Mouse (Mus musculus) adrenal gland, postnatal 36 days (tissue): ENCODE measurements around the gene Ssh1. TPM values are rescaled to one million over a fixed set of nuclear protein-coding genes. Genes with fewer than 3 reads are reported as not detected.

ENCODE experiments used
- DNase-seq, 2 experiments: peaks; one replicate each; pipeline ENCODE4 v3.0.0; 2021; ENCODE audit warnings: mixed read lengths in 1 of 2
- total RNA-seq, 2 experiments: library from RNA; stranded (reverse); gene quantifications; 2 replicates each; pipeline ENCODE4 v1.2.3; 2021

Ssh1 gene
- total RNA-seq, 2 experiments from 2014 or later: 16.5 to 18.8 TPM

DNA sequence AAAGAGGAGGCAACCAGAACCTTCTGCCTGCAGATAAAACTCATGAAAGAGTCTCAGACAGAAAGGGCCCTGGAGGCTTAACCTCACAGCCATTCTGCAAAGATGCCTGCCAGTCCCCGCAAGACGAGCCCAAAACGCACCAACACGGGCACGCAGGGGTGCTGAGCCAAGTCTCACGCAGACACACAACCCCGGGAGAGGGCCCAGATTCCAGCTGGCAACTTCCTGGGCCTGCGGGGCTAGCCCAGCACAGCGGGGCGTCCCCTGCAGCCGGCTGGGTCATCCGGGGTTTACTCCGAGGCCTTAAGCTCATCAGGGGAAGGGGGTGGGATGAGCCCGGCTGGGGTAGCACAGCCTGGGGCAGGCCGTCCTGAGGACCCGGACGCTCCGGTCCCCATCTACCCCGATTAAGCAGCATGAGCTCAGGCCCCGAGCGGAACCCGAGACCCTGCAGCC, 635 bp downstream of the Ssh1 start:
- DNase-seq: peak; percentile 39 to 62

DNA sequence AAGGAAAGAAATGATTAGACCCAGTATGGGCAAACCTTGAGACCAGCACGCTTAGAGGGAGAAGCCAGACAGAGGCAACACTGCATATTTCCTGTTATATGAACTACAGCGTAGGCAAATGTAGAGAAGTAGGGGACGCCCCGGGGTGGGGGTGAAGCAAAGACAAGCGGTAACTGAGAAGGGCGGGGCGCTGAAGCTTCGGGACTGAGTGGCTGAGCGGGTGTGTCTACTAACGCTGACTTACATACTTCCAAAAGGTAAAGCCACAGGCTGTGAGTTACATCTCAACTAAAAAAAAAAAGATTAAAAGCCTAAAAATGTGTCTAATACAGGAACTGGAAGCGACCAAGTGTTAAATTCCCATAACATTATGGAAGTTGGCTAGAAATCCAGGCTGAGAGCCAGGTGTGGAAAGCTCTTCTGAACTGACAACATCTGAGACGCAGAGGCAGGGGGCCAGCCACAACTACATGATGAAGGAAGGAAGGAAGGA, 1.3 kb downstream of the Ssh1 start:
- DNase-seq: peak in 1 of 2 experiments; percentile 53

DNA sequence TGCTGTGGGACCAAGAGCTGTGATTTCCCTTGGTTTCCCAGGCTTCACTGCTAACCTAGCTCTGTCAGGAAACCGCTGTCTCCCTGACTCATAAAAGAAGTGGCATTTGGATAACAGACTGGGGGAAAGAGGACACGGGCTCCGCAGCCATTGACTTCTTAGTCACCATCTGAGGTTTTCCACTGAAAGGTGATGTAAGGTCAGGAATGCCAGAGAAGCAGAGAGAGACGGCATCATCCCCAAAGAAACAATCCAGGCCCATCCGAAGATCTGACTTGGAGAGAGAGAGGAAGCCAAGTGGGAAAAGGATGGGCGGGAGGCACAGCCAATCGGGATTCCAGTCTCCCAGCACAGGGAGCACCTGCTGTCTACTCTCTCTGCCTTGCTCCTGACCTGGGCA, 2.6 kb downstream of the Ssh1 start:
- DNase-seq: peak; percentile 37 to 46

DNA sequence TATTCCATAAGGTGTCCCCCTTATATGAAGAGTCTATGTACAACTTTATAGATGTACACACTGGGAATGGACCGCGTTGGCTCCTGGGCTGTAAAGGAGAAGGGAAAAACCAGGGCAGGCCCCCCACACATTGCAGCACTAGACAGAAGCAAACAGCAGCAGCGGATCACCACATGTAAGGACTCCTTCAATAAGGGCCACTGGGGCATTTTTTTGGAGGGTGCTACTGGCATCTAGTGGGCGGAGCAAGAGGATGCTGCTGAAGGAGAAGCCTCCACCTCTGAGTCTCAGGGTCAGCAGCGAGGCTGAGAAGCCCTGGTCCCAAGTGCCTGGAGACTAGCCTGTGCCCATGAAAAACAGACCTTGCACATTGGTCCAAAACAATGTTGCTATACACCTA, 3.1 kb downstream of the Ssh1 start:
- DNase-seq: no peak

DNA sequence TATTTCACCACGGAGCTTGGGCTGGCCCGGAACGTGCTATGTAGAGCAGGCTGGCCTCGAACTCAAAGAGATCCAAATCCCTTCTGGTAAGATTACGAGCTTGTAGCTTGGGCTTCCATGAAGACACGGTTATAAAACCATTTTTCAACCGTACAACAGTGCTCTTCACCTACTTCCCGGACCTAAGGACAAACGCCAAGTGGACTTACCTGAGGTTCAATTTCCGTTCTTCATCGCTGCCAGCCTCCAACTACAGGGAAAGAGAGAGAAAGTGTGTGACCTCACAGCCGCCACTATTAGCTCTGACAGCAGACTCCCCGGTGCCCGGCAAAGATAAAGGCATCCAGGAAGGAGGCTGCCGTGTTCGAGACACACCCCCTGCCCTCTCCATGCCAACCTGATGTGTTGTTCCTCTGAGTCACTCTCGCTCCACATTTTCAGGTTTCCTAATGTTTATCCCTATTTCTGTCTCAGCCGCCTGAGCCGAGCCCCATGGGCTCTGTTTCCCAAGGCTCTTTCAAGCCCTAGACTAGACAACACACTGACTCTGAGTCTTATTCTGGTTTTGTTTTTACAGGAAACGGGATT, 4.2 kb downstream of the Ssh1 start:
- DNase-seq: peak; percentile 49 to 60

DNA sequence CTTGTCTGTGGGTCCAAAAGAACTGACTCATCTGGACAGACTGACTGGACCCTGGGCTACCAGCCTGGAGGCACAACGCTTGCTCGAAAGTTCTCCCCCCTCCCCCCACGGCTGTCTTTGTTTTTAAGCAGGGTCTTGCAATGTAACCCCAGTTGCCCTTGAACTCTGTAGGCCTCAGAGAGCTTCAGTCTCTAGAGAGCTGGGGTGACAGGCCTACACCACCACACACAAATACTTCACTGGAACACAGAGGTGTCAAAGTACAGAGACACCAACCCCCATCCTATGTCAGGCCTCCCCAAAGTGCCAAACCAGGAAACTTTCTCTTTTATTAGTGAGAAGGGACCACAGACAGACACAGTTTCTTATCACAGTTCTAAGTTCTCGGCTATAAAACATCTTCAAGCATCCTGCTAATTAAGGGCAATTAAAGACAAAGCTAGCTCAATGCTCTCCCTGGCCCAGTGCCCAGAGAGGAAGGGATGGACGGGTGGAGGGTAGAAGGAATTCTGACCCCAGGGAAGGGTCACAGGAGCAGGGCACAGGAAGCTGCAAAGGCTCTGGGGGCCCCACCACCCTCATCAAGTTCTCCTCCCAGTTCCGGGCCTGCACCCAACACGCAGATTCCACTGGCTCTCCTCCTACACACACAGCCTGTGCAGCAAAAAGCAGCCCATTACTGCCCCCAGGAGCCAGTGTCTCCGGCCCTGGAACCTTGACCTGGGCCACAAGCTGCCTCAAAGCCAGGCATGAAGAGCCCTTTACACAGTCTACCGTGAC, 7.3 kb downstream of the Ssh1 start:
- DNase-seq: peak; percentile 30 to 61

DNA sequence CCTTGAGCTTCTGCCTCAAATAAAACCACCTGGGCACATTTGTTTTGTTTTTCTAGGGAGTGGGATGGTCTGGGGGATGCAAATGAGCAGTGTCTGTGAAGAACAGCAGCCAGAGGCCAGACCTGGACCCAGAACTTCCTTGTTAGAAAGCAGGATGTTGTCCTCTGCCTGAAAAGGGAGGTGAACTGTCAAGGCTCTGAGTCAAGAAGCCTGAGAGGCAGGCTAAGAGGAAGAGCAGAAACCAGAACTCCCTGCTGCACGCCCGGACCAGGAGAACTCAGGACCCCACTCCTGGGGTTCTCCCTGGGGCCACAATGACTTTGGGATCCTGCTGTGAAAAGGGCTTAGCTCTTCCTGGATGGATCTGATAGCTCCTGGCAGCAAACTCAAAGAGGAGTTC, 8.0 kb downstream of the Ssh1 start:
- no peak for DNase-seq

DNA sequence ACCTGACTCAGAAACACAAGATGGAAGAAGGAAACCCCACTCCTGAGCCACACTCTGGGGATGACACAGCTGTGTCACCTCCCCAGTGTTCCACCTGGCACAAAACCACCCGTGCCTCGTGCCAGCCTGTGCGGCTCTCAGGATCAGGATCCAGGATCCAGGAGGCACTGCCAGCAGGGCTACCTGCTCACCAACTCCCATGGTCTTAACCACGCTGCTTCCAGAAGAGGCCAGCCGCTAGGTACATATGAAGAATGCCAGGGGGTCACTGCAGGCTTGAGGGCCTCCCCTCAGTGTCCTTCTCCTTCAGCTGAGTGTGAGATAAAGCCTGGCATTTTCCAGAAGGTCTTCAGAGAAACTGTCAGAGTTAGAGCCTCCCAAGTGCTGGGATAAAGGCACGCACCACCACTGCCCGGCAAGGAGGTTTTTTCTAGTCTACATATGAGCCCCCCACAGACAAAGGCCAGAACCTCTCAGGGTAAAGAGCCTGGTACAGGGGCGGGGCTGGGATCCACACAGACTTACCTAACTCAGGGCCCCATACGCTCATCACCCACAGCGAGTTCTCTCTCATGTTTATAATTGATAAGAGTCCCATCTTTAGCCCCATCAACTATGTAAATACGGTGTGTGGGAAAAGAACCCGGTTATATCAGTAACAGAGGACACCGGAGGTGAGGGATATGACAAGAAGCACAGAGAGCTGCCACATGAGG, 9.5 kb downstream of the Ssh1 start:
- DNase-seq: no peak

DNA sequence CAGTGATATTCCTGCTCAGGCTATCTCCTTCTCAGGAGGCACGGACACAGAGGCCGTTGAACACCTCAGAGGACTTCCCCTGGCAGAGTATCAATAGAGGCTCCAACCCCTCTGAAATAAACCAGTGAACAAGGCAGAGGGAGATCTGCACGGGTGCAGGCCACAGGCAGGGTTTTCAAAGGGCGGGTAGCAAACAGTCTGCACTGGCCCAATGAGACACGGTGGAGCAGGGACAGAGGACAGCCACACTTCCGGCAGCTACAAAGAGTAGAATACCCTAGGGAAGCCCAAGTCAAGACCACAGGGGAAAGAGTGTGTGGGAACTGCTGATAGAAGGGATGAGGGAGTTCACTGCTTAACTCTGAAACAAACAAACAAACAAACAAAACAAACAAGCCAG, 10.2 kb downstream of the Ssh1 start:
- DNase-seq: no peak

DNA sequence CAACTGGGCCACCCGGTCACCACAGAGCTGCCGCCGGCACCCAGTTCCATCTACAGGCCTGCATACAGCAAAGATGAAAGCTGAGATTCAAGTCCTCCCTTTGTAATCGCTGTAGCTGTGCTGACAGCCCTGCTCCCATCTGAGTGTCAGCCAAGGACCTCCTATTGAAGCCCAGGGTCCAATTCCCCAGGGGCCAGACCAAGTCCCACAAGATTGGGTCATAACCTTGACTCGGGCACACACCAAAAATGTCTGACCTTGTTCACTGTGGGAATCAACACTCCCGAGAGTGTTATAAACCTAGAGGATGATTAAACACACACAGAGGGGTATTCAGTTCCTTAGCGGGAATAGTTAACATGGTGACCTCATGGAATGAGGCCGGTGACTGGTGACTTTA, 11.9 kb downstream of the Ssh1 start:
- no peak for DNase-seq

DNA sequence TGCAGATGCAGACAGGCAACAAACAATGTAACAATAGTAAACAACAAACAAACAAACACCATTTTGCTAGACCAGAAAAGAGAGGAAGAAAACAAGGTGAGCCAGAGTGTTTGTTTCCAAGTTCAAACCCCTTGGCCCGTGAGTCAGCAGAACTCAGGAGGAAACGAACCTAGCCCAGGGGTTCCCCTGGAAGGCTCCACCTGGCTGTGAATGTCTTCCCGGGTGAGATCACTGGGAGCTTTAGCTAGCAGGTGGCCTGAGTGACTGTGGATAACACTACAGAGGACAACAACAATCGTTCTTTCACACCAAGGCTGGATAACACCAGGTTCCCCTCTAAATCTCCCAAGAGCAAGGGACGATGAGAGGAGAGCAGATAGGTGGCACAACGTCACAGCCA, 12.5 kb downstream of the Ssh1 start:
- no peak for DNase-seq

DNA sequence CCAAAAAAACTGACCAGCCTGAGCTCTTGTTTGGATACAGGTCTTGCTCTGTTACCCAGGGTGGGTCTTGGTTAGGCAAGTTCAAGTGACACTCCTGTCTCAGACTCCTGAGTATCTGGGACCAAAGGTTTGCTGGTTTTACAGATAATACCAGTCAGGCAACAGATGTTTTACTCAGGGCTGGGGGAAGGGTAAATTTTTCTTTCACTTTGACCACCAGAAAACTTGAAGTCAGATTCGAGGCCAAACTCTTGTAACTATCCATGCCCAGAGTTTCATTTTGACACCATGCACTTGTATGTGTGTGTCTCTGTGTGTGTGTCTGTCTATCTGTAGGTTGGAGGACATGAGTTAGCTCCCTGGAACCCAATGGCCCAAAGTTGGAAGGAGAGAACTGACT, 13.2 kb downstream of the Ssh1 start:
- no peak for DNase-seq

DNA sequence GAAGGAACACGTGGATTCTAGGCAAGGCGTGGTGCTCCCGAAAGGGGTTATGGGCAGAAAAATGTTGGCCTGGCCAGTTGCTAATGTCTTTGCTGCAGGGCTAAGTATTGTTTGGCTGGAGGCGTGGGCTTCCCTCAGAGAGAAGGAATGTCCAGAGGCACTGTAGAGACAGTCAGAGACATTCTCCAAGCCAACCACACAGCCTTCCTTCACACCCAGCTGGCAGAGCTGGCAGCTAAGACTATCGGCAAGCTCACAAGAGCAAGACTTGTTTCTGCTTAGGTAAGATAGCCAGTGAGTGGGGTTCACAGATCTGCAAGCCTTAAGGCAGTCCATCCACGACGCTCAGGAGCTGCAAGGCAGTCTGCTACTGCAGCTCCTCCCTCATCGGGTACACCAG, 16.4 kb downstream of the Ssh1 start:
- no peak for DNase-seq

DNA sequence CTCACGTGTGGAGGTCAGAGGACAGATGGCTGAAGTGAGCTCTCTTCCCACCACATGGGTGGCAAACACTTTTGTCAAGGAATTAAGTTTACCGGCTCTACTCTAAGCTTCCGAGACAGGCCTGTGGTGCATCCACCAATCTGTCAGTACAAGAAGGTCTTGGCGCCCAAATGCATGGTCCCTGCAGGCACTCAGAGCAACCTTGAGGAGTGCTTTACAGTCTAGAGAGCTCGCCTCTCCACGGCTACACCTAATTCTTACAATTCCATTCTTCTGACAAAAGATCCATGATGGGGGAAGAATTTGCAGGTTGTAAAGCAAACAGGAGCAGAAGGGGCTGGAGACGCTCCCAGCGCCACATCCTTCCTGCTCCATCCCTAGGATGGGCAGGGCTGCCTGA, 17.1 kb downstream of the Ssh1 start:
- no peak for DNase-seq

DNA sequence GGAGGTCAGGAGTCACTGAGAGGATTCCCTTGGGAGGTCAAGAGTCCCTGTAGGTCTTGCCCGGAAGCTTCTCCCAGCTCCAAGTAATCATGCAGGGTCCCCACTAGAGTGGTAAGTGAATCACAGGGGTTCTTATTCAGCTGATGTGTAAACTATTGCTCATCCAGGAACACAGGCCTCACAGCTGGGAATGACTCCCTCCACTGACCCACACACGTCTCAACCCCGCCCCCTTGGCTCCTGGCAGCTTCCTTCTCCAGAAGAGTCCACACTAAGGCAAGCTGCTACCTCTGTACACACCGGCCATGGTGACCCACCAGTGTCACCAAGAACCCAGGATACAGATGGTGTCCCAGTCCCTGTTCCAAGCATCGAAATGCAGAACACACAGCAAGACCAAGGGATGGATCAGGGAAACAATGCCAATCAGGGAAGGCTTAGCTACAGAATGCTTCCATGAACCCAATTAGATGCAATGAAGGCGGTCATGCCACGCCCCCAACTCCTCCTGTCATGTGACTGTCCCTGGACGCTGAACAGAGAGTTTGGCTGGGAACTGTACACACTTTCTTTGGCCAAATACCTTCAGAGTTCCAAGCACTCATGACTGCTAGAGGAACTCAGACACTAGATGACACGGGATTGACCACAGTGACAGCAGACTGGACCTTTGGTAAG, 18.0 kb downstream of the Ssh1 start:
- peak; percentile 71 to 86 for DNase-seq

DNA sequence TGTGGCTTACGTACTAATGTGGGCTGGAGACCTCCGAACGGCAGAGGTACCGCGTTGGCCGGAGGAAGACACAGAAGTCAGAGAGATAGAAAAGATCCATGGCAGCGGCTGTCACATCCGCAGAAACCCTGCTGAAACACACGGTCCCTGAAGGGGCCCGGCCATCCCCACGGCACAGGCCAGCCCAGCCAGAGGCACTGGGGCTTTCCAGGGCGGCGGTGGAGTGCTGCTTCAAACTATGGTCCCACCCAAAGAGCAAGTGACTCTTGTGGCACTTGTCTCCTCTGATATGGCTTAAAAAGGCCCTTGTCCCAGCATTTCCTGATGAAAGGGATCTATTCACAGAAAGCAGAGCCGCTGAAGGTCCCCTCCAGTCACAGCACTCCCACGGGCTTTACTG, 19.1 kb downstream of the Ssh1 start:
- DNase-seq: no peak

DNA sequence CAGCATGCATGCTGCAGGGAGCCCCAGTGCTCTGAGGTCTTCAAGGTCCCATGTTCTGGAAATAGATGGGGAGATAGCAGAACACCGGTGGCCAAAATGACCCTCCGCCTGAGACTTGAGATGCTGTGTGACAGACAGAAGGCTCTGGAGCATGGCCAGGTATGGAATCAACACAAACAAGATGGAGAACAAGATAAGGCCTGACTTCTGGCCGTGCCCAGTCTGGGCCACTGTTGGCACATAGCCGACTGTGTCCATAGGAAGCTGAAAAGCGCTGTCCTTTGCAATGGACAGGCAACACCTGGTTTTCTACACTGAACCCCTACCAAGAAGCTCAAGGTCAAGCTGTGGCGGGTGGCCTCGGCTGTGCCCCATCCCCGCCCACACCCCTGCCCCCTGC, 19.9 kb downstream of the Ssh1 start:
- DNase-seq: no peak

DNA sequence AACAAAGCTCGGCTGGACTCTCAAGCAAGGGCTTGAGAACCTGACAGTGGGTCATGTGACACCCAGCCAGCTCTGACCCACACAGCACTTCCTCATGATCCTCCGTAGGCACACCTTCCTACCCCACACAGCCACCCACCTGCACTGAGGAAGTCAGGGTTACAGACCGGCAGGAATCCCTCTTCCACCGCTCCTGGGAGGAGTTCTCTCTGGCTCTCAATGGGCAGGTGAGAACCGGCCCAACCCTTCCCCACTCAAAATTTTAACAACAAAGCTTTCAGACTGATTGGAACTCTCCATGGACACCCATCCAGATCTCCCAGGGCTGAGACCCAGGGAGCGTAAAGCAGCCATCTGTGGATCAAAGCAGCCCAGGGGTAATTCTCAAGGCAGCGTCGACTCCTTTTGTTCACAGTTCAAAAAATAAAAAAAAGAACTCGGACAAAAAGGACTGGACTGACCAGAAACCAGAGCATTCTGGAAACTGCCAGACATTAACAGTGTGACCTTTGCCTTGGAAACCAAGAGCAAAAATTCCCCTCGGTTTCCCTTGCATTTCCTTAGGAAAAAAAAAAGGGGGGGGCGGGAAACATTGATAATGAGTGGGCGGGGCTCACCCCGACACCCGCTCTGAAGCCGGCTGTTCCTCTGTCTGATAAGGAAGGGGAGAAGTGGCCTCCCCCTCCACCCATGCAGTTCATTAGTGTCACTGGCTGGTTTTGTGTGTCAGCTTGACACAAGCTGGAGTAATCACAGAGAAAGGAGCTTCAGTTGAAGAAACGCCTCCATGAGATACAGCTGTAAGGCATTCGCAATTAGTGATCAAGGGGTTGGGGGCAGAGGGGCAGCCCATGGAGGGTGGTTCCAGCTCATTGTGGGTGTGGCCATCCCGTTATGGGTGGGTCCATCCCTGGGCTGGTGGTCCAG, 20.8 kb downstream of the Ssh1 start:
- DNase-seq: peak in 1 of 2 experiments; percentile 40

DNA sequence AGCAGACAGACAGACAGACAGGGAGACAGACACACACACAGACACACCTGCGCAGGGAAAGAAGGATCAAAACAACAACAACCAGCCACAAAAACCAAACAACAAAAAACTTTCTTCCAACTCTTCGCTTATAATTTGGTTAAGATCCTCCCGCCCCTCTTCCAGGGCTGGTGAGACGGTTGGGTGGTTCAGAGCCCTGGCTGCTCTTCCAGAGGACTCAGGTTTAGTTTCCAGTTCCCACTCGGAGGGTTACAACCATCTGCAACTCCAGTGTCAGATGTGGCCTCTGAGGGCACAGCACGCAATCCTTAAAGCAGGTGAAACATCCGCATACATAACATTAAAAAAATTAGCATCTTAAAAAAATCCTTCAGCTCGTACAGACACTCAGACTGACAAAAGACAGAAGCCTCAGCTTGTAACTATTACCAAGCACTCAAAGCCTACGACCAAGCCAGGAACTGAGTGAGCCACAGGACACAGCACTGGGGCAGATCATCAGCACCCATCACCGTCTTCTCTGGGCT, 22.2 kb downstream of the Ssh1 start:
- no peak for DNase-seq

DNA sequence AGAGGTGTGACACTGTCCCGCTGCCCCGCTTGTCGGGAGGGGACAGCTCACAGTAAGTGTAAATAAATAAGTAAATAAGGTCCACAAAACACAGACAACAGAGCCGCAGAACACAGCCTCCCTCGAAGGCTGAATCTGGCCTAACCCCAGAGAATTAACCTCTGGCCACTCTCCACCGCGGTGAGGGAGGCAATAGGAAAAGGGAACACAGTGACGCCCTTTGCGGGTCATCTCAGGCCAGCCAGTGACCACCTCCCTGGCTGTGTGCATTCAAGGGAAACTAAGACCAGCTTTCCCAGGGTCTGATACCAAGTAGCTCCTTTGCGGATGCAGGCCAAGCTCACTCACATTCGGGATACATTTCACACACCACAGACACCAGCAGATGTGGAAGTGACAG, 25.3 kb downstream of the Ssh1 start:
- DNase-seq: no peak
